Mouse (Mus musculus) ES-E14 (cell line): ENCODE measurements around the gene Hist1h4f.

Experiments used
- CHD2 ChIP-seq: IDR thresholded peaks from 2 replicates; pipeline ENCODE4 v1.6.1; 2014; ENCODE audit warnings: mild to moderate bottlenecking, low read depth, low read length, inconsistent platforms
- HCFC1 ChIP-seq: IDR thresholded peaks from 2 replicates; pipeline ENCODE4 v1.6.1; 2012; ENCODE audit warnings: low read length, inconsistent platforms, borderline replicate concordance; ENCODE audit not compliant: insufficient read depth
- MAFK ChIP-seq: IDR thresholded peaks from 2 replicates; pipeline ENCODE4 v1.6.1; 2014; ENCODE audit warnings: mild to moderate bottlenecking, low read depth, low read length, inconsistent platforms; ENCODE audit not compliant: insufficient read depth
- ZC3H11A ChIP-seq: IDR thresholded peaks from 2 replicates; pipeline ENCODE4 v1.6.1; 2012; ENCODE audit warnings: low read depth, mild to moderate bottlenecking, inconsistent platforms, low read length, borderline replicate concordance
- ZNF384 ChIP-seq: IDR thresholded peaks from 2 replicates; pipeline ENCODE4 v1.6.1; 2012; ENCODE audit warnings: low read depth, low read length, inconsistent platforms

DNA sequence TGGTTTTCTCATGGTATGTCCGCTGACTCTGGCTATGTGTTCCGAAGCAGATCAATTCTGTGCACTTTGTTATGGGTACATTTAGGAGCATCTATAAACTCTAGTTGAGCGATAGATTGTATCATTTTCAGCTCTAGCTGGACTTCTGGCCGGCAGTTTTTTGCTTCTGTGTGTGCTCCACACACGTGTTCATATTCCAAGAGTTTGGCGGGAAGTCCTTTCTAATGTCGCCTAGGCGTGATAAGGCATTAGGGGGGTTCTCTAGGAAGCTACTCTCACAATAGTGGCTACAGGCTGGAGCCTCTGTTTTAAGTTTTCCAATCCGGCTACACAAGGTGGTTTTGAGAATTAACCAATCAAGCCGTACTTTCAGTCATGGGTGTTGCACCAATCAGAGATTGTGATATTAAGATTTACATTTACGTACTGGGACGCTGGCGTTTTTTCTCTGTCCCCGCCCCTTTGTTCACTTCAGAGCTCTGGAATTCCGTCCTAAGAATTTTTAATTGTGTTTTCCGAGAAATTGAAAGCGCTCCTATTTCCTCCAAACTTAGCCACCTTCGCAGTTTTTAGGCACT lies 4.5 kb upstream of the Hist1h4f start:
- no peak for TF ChIP-seq HCFC1
- peak; percentile 82 for TF ChIP-seq CHD2
- peak; percentile 65; the same call in 1 of the 2 replicates for TF ChIP-seq ZNF384
- no peak for TF ChIP-seq MAFK
- no peak for TF ChIP-seq ZC3H11A
